Mouse (Mus musculus) naive thymus-derived CD4-positive, alpha-beta T cell, adult 2 months (primary cell): ENCODE measurements around the gene Egln1.

Source experiments
- DNase-seq: peaks from one replicate; pipeline ENCODE4 v3.0.0-alpha.2; 2011; ENCODE audit warnings: low read depth

Gene Egln1

DNA sequence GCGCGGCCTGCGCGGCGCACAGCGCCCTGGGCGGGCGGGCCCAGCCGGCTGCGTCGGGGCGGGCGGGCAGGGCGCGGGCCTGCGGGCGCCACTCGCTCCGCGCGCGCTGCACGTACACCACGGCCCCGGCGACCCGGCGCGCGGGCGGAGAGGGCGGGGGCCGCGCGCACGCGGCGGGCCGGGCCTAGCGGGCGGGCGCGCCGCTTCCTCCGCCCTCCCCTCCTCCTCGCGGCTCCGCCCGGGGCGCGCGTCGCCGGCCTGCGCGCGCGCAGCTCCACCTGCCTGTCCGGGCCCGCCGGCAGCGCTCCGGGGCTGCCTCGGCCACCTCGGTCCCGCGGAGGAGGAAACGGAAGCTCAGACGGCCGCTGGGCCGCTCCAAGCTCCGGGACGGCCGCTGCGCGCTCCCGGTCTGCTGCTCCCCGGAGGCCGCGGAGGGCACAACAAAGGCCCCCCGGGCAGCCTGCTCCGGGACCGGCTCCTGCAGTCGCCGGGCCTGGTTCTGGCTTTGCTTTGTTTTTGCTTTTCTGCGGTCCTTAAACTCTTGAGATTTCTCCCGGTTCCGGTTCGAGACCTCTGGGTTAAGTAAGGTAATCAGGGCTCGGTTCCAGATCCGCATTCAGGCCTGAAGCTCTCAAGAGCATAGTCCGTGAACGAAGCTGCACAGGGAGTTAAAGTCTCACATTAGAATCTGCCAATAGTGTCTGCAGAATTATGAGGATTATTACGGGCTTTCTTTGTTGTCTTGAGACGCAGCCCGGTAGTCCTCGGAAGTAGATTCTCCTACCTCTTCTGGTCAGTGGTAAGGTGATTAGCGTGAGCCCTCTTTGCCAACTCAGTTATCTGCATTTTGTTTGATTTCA, at the start of gene Egln1:
TSS of gene Egln1 (minus strand) at position 116 of the 860 bp plus-strand sequence.
- DNase-seq = peak; percentile 83

- DNase-seq = no peak
Measured at GRCm38 (mm10) chr8:124995776-124996175, 46.7 kb upstream of the Egln1 start.

GRCm38 (mm10) chr8:124991668-124991926, 42.5 kb upstream of the Egln1 start:
- DNase-seq = no peak

DNA sequence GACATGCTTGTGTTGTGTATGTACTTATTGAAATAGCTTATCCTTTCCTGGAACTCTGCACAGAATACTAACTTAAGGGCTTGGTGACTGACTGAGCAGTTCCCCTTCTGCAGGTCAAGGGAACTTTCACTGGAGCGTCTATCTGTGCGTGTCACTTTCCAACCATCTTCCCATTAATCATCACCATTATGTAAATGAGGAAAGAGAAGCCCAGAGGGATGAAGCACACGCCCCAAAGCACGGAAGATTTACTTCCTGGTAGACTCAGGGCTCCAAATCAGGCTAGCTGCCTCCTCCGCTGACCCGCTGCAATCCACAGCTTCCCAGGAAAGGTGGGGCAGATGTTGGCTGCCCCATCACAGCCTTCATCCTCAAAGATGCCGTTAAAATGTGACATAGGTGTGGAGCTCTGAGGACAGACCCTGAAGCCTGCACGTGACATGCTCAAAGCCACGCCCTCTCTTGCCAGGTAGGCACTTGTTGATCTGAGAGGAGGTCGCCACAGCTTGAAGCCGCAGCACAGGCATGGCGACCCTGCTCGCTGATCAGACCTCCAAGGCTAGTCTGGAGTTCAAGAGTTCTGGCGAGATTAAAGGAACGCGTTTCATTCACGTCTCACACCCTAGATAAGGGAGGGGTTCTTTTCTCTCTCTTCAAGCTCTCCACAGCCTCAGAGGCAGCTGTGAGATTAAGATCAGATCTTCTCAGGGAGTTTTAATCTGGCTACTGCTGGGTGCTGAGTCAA, 42.0 kb upstream of the Egln1 start:
- peak; percentile 24 for DNase-seq

DNA sequence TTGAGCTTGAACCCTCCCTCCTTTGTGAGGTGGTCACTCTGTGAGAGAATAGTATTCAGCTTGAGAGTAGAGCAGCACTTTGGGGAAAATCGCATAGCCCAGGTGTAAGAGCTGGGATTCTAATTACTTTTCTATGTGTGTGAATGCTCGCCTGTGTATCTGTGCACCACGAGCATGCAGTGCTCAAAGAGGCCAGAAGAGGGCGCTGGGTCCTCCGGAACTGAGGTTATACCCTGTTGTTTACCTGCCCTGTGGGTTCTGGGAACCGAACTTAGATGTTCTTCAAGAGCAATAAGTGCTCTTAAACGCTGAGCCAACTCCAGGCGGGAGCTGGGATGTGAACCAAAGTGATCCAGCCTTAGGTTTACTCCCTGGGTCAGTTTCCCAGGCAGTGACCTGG, 31.7 kb upstream of the Egln1 start:
- DNase-seq = peak; percentile 5

DNA sequence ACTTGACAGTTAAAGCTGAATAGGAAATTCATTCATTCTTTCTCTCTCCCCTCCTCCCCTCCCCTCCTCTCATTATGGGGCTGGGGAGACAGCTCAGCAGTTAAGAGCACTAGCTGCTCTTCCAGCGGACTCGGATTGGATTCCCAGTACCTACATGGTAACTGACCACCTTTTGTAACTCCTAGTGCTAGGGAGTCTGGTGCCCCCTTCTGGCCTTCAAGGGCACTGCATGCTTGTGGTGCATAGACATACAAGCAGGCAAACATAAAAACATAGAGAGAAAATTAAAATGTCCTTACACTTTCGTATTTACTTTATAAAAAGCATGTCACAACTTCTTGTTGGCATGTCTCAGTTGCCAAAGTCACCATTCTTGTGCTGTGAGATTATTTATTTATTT, 30.9 kb upstream of the Egln1 start:
- DNase-seq = peak; percentile 29

DNA sequence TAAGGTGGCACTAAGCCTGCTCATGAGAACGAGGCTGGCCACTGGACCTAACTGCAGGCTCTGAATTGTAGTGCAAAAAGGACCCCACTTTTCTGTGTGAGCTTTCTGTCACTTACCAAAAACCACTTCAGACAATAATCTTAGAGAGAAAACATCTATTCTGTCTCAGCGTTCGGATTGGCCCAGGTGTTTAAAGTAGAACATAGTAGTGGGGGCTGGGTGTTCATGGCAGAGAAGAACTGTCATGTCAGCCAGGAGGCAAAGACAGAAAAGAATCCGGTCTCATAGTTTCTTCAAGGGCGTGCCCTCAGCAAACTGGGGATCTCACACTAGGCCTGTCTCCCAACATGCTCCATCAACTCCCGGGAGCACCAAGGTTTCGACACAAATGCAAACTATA, 28.9 kb upstream of the Egln1 start:
- no peak for DNase-seq

- DNase-seq = no peak
Measured at GRCm38 (mm10) chr8:124976211-124976610, 27.1 kb upstream of the Egln1 start.

DNA sequence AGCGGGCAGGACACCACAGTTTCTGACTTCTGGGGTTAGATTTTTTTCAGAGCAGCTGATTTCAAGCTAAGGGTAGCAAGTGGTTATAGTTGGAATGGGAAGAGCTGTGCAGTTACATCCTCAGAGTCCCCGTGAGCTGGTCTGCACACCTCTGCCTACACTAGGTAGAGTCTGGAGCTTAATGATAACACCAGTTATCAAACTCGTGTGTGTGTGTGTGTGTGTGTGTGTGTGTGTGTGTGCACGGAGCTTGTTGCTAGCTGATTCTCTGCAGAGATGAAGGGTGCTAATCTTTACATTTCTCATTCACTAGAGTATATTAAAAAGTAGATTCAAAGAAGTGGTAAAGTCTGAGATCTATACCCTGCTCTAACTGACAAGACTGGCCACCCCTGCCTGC, 25.1 kb upstream of the Egln1 start:
- DNase-seq = no peak

- DNase-seq = no peak
Measured at GRCm38 (mm10) chr8:124973221-124973620, 24.1 kb upstream of the Egln1 start.

DNA sequence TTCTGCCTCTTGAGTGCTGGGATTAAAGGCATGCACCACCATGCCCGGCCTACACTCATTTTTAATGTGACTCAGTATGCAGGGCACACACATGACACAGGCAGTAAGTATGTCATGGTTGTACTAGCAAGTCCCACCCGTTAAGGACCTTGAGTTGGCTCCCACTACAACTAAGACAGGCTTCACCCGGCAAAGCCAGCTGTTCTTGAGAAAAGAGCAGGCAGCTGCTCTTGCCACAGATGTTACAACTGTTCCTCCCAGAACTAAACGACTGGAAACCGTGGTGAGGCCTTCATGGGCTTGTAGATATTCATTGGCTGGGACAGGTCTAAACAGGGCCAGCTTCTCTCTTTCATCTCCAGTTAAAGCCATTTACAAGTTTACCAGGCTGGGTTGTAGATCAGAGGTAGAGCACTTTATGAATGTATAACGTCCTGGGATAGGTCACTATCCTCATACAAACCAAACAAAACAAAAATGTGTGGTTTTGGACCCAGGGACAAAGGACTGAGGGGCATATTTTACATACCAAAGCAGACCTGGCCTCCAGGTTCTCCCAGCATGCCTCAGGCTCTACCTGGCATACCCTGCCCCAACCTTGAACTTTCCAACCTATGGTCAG, 21.3 kb upstream of the Egln1 start:
- DNase-seq = no peak

- no peak for DNase-seq
Measured at GRCm38 (mm10) chr8:124964966-124965365, 15.8 kb upstream of the Egln1 start.

DNA sequence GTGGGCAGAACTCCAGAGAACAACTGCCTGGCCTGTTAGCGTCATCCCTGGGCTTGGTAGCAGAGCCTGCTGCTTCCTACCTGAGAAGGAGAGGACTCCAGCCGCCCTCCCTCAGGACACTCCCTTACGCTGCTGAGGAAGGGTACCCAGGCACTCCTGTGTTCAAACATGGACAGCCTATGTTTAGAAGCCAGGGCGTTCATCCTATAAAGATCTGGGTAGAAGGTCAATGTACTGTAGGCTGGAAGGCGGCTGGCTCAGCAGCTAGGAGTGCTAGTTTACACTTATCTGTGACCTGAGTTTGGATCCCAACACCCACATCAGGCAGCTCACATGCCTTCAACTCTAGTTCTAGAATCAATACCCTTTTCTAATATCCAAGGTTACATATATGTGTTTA, 14.1 kb upstream of the Egln1 start:
- no peak for DNase-seq

GRCm38 (mm10) chr8:124960226-124960880, 11.2 kb upstream of the Egln1 start:
- no peak for DNase-seq

DNA sequence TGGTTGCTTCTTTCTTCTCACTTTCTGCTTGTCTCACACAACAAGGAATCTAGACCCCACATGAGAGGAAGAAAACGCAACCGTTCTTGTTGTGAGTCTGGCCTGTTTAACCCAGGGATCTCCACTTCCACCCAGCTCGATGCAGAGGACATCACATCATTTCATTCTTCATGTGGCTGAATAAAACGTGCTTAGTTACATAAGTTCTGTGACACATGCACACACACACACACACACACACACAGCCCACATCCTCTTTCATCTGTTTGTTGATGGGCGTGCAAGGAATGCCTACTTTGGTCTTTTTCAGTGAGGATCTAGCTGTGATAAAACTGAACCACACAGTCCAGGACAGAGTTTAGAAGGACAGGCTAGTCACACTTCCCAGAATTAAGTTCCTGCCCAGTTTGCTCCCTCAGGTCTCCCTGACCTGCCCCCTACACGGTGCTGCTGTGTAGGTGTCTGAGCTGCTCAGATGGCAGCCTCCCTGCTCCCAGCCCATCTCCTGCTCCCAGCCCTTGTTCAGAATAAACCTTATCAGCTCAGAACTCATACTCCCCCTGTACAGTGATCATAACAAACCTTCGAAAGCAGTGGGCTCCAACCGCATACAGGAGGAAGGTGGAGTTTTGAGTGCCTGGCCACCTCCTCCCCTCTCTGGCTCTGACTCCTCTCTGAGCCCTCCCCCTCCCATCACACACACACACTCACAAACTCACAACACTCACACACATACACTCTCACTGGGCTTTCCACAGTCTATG, 10.5 kb upstream of the Egln1 start:
- DNase-seq = peak; percentile 72

- no peak for DNase-seq
Measured at GRCm38 (mm10) chr8:124954572-124955082, 5.5 kb upstream of the Egln1 start.

DNA sequence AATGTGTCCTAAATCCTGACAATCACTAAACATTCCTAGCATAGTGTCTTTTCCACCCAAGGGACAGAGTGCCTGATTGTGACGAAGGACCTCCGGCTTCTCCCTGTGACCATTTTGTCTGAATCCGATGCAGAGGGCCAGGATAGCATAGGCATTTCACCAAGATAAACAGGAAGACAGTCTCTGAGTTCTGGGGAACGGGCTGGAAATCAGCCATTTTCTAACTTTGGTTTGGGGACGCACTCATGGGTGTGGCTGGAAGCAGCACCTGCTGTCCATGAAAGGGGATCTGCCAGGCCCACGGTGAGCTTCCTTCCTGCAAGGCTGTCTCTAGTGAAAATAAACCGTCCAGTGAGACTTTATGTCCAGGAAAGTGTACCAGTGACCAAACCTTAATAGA, 4.1 kb upstream of the Egln1 start:
- no peak for DNase-seq

DNA sequence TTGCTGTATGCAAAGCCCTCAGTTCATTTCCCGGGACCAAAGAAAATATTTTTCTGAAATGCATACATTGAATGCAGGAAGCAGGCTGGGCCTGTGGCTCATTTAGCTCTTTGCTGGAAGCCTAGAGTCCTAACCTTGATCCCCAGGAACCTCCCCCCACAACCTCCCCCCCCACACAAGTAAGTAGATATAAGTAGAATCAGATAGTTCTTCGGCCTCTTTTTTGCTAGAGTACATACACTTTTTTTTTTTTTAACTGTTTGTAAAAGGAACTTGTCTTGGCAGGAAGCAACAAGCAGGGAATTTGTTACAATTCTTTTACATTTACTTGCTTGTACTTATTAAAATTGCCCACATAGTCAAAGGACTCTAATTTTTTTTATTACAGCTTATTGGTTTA, 1.7 kb upstream of the Egln1 start:
- no peak for DNase-seq

- no peak for DNase-seq
Measured at GRCm38 (mm10) chr8:124950069-124950456, 939 bp upstream of the Egln1 start.

GRCm38 (mm10) chr8:124948733-124949111, 402 bp downstream of the Egln1 start:
- DNase-seq = peak; percentile 51

DNA sequence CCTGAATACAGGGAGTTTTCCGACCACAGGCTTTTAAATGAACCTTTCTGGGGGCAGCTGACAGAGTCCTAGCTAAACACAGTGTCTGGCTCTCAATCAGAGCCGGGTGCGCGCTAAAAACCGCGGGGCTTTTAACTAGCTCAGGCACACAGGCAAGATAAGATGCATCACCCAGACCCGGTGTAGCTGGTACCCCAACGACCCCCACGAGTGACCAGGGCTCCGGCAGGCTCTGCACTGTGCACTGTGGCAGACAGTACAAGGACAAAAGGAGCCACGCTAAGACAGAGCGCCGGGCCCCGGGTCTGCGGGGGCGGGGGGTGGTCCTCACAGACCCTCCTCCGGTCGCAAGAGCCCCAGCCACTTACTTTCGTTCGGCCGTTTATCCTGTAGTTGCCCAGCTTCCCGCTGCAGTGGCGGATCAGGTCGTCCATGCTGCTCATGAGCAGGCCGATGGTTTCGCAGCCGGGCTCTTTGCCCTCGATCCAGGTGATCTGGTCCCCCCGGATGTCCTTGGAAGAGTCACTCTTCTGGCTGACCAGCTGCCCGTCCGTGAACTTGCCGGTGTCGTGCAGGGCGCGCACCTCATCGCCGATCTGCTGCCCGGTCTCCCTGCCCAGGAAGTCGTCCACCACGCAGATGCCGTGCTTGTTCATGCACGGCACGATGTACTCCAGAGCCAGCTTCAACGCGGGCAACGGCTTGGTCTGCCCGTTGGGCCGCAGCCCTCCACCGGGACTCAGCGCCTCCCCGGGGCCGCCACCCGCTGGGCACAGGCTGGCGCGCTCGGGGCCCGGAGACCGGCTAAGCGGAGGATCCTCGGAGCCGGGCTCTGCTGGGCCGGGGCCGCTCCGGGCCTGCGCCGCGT, 1.0 kb downstream of the Egln1 start:
- peak; percentile 66 for DNase-seq
